Mouse (Mus musculus): ENCODE results near the gene Mcam. TPM values are rescaled to one million over a fixed set of nuclear protein-coding genes. Genes with fewer than 3 reads are reported as not detected.
"Not testable (repeated sequence)": the region's sequence is repeated elsewhere in the genome, so short reads cannot be mapped to it uniquely, and the experiment has no call there.

Mcam gene
- polyA plus RNA-seq, 1 experiment = 27.9 TPM

GRCm38 (mm10) chr9:44109360-44110095 is 24.7 kb upstream of the Mcam start:
- H3K4me3 ChIP-seq (ENCODE audit: insufficient read depth, low read depth, low read length) = no peak overlapping the region
- peaks cover 8% of the 10 kb centered on the region; the same call in 1 of the 2 replicates for H3K4me1 ChIP-seq (ENCODE audit: control insufficient read depth, insufficient read depth, low read length)

GRCm38 (mm10) chr9:44111909-44112308 is 22.4 kb upstream of the Mcam start:
- H3K27me3 ChIP-seq (replicated peaks; ENCODE audit: control insufficient read depth, insufficient read depth, low read length); H3K4me1 ChIP-seq (ENCODE audit: control insufficient read depth, insufficient read depth, low read length); H3K4me3 ChIP-seq (ENCODE audit: insufficient read depth, low read depth, low read length); H3K27ac ChIP-seq (ENCODE audit: insufficient read depth, low read depth, low read length); DNase-seq; H3K36me3 ChIP-seq (ENCODE audit: control insufficient read depth, insufficient read depth, low read length): not testable (repeated sequence)
- WGBS = 57% methylated on average over 10 of the region's 12 CpGs

More at GRCm38 (mm10) chr9:44109360-44110095, 24.7 kb upstream of the Mcam start:
- Histone ChIP-seq H3K27ac (ENCODE audit: insufficient read depth, low read depth, low read length) (no peak overlapping the region), H3K36me3 (ENCODE audit: control insufficient read depth, insufficient read depth, low read length) (no peaks in the 10 kb centered on the region), H3K27me3 (replicated peaks; ENCODE audit: control insufficient read depth, insufficient read depth, low read length) (no peaks in the 10 kb centered on the region)
- TF ChIP-seq POLR2A (IDR thresholded peaks at IDR 0.05; ENCODE audit: low read depth, low read length) (no peak), CTCF (conservative IDR thresholded peaks at IDR 0.05; ENCODE audit: insufficient read depth, insufficient read length, low read depth, low read length) (peak; percentile 75)
- 24% methylated on average over 9 of the region's 9 CpGs for WGBS
- peak; percentile 76 for DNase-seq

- H3K36me3 ChIP-seq (ENCODE audit: control insufficient read depth, insufficient read depth, low read length) = no peaks in the 10 kb centered on the region
- H3K4me3 ChIP-seq (ENCODE audit: insufficient read depth, low read depth, low read length) = peak within 1 kb of the TSS; percentile 68
- peak within 1 kb of the TSS; percentile 20; the same call in 1 of the 2 replicates for H3K27ac ChIP-seq (ENCODE audit: insufficient read depth, low read depth, low read length)
- H3K27me3 ChIP-seq (replicated peaks; ENCODE audit: control insufficient read depth, insufficient read depth, low read length) = no peaks in the 10 kb centered on the region
- under 1% methylated on average over 50 of the region's 51 CpGs for WGBS
- H3K4me1 ChIP-seq (ENCODE audit: control insufficient read depth, insufficient read depth, low read length) = peaks cover 8% of the 10 kb centered on the region; the same call in 1 of the 2 replicates
- TF ChIP-seq POLR2A (IDR thresholded peaks at IDR 0.05; ENCODE audit: low read depth, low read length) (peak; percentile 37), CTCF (conservative IDR thresholded peaks at IDR 0.05; ENCODE audit: insufficient read depth, insufficient read length, low read depth, low read length) (no peak)
- DNase-seq = peak; percentile 99
Observed at GRCm38 (mm10) chr9:44113105-44113789, 21.0 kb upstream of the Mcam start, which contains the start of the genes Gm49380 and Rnf26. Gm49380 (minus strand) TSS chr9:44113500. Rnf26 (minus strand) TSS chr9:44113517.

- no peak for TF ChIP-seq POLR2A (IDR thresholded peaks at IDR 0.05; ENCODE audit: low read depth, low read length)
- TF ChIP-seq CTCF (conservative IDR thresholded peaks at IDR 0.05; ENCODE audit: insufficient read depth, insufficient read length, low read depth, low read length) = no peak
- WGBS = 59% methylated on average over 2 of the region's 2 CpGs
Observed at GRCm38 (mm10) chr9:44114453-44114852, 19.8 kb upstream of the Mcam start.

GRCm38 (mm10) chr9:44115599-44115998 is 18.7 kb upstream of the Mcam start:
- no peak for TF ChIP-seq POLR2A (IDR thresholded peaks at IDR 0.05; ENCODE audit: low read depth, low read length)
- no peak for TF ChIP-seq CTCF (conservative IDR thresholded peaks at IDR 0.05; ENCODE audit: insufficient read depth, insufficient read length, low read depth, low read length)
- DNase-seq = no peak
- WGBS = 90% methylated on average over 9 of the region's 9 CpGs
- no peak overlapping the region for H3K27ac ChIP-seq (ENCODE audit: insufficient read depth, low read depth, low read length)
- H3K36me3 ChIP-seq (ENCODE audit: control insufficient read depth, insufficient read depth, low read length) = no peaks in the 10 kb centered on the region
- H3K4me3 ChIP-seq (ENCODE audit: insufficient read depth, low read depth, low read length) = no peak overlapping the region
- peaks cover 4% of the 10 kb centered on the region; the same call in 1 of the 2 replicates for H3K4me1 ChIP-seq (ENCODE audit: control insufficient read depth, insufficient read depth, low read length)
- H3K27me3 ChIP-seq (replicated peaks; ENCODE audit: control insufficient read depth, insufficient read depth, low read length) = no peaks in the 10 kb centered on the region

More at GRCm38 (mm10) chr9:44114453-44114852, 19.8 kb upstream of the Mcam start:
- H3K4me1 ChIP-seq (ENCODE audit: control insufficient read depth, insufficient read depth, low read length) = peaks cover 4% of the 10 kb centered on the region; the same call in 1 of the 2 replicates
- H3K36me3 ChIP-seq (ENCODE audit: control insufficient read depth, insufficient read depth, low read length) = no peaks in the 10 kb centered on the region
- H3K27me3 ChIP-seq (replicated peaks; ENCODE audit: control insufficient read depth, insufficient read depth, low read length) = no peaks in the 10 kb centered on the region
- H3K27ac ChIP-seq (ENCODE audit: insufficient read depth, low read depth, low read length) = peak overlapping the region; percentile 20; the same call in 1 of the 2 replicates
- DNase-seq = peak; percentile 71
- no peak overlapping the region for H3K4me3 ChIP-seq (ENCODE audit: insufficient read depth, low read depth, low read length)

GRCm38 (mm10) chr9:44116182-44116581 is 18.1 kb upstream of the Mcam start:
- Histone ChIP-seq H3K27me3 (replicated peaks; ENCODE audit: control insufficient read depth, insufficient read depth, low read length) (no peaks in the 10 kb centered on the region), H3K4me3 (ENCODE audit: insufficient read depth, low read depth, low read length) (no peak overlapping the region), H3K27ac (ENCODE audit: insufficient read depth, low read depth, low read length) (no peak overlapping the region), H3K36me3 (ENCODE audit: control insufficient read depth, insufficient read depth, low read length) (no peaks in the 10 kb centered on the region), H3K4me1 (ENCODE audit: control insufficient read depth, insufficient read depth, low read length) (peaks cover 4% of the 10 kb centered on the region; the same call in 1 of the 2 replicates)
- WGBS = 93% methylated on average over 4 of the region's 4 CpGs
- TF ChIP-seq CTCF (conservative IDR thresholded peaks at IDR 0.05; ENCODE audit: insufficient read depth, insufficient read length, low read depth, low read length) (no peak), POLR2A (IDR thresholded peaks at IDR 0.05; ENCODE audit: low read depth, low read length) (no peak)
- no peak for DNase-seq

GRCm38 (mm10) chr9:44119011-44119410 is 15.3 kb upstream of the Mcam start:
- Histone ChIP-seq H3K27me3 (replicated peaks; ENCODE audit: control insufficient read depth, insufficient read depth, low read length) (no peaks in the 10 kb centered on the region), H3K36me3 (ENCODE audit: control insufficient read depth, insufficient read depth, low read length) (no peaks in the 10 kb centered on the region), H3K27ac (ENCODE audit: insufficient read depth, low read depth, low read length) (no peak overlapping the region), H3K4me3 (ENCODE audit: insufficient read depth, low read depth, low read length) (no peak overlapping the region), H3K4me1 (ENCODE audit: control insufficient read depth, insufficient read depth, low read length) (peaks cover 4% of the 10 kb centered on the region; the same call in 1 of the 2 replicates)
- no peak for DNase-seq
- TF ChIP-seq POLR2A (IDR thresholded peaks at IDR 0.05; ENCODE audit: low read depth, low read length) (no peak), CTCF (conservative IDR thresholded peaks at IDR 0.05; ENCODE audit: insufficient read depth, insufficient read length, low read depth, low read length) (peak; percentile 71)
- WGBS = 67% methylated on average over 5 of the region's 5 CpGs

Data from kidney, adult 2 months (tissue).